Mouse (Mus musculus) ovary, postnatal 36 days (tissue): ENCODE data around the gene 1700013F07Rik.
"Not testable (repeated sequence)": the region's sequence is repeated elsewhere in the genome, so short reads cannot be mapped to it uniquely, and the experiment has no call there.

Experiments
- DNase-seq: peaks from one replicate; pipeline ENCODE4 v3.0.0; 2022; ENCODE audit warnings: low spot score, mixed read lengths

Gene 1700013F07Rik

GRCm38 (mm10) chr3:108533951-108534350 is at the start of gene 1700013F07Rik:
1700013F07Rik (plus strand) TSS chr3:108534150.
- no peak for DNase-seq

DNA sequence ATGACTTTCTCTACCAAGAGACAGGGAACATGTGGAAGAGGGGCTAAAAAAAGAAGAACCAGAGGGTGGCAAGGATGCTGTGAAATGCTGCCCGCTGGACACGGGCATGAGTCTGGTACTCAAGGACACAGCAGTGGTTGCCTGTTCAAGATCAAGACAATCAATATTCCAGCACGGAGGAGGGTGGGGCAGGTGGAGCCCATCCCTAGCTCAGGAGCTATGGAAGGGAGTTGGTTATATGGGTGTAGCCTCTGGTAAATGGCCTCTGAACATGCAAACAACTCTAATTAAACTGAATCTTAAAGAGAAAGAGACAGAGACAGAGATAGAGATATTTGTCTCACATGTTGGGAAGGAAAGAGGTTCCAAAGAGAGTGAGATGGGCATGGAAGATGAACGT is 49.2 kb upstream of the 1700013F07Rik start:
- no peak for DNase-seq

DNA sequence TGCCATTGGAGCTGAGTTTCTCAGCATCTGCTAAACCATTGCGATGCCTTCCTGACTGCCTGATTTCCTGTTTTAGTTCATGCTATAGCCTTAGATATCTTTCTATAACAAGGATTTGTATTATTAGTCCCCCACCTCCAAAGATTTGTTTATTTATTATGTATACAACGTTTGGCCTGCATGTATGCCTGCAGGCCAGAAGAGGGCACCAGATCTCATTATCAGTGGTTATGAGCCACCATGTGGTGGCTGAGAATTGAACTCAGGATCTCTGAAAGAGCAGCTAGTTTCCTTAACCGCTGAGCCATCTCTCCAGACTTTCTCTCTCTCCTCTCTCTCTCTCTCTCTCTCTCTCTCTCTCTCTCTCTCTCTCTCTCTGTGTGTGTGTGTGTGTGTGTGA is 44.0 kb upstream of the 1700013F07Rik start:
- DNase-seq: no peak

- no peak for DNase-seq
Observed at GRCm38 (mm10) chr3:108494861-108495474, 39.0 kb upstream of the 1700013F07Rik start.

DNA sequence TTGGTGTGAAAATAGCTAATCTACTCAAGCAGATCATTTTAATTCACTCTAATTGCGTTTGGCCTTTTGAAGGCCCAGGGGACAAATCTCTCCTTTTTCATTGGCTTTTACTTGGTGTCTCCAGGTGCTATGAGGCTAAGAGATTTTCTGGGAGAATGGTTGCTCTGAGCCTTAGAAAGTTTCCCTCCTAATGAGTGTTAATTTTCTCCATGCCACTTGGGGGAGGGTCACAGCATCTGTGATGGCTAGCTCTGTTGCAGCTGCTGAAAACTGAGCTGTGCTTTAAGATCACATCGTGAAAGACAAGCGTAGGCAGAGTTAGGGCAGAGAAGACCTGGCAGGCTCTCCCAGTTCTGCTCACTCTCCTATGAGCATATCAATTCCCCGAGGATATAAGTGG is 38.5 kb upstream of the 1700013F07Rik start:
- DNase-seq: no peak

- no peak for DNase-seq
Observed at GRCm38 (mm10) chr3:108497602-108498001, 36.3 kb upstream of the 1700013F07Rik start.

DNA sequence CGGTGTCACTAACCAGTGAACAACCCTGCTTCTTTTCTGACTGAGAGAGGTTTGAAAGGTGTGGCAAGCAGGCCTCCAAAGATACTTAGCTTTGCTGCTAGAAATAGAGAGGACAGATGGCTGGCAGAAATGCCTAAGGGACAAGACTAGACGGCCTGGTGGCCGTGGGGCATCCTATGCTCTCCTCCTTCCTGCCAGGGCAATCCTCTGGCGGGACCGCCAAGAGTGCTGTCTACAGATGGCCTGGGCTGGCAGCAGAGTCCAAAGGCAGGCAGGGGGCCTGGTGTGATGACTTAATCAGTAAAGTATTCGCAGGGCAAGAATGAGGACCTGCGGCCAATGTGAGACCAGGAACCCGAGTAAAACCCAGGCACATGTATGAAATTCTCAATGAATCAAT is 34.1 kb upstream of the 1700013F07Rik start:
- DNase-seq: no peak

GRCm38 (mm10) chr3:108501411-108501810 is 32.5 kb upstream of the 1700013F07Rik start:
- not testable (repeated sequence) for DNase-seq

DNA sequence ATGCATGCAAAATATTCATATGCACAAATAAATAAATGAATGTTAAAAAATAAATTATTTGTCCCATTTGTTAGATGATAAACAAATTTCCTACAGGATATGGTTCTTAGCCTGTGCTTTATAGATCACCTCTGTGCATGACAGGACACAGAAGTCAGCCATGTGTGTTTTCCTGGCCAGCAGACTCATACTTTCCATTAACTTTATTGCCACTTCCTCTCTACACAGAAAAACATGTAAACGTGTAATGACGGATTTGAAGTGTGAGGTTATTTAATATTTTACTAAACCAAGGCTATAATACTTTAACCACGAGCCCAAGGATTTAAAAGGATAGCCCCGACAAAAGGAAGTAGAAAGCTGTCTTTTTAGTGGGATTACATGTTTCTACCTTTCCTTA is 30.0 kb upstream of the 1700013F07Rik start:
- DNase-seq: no peak

DNA sequence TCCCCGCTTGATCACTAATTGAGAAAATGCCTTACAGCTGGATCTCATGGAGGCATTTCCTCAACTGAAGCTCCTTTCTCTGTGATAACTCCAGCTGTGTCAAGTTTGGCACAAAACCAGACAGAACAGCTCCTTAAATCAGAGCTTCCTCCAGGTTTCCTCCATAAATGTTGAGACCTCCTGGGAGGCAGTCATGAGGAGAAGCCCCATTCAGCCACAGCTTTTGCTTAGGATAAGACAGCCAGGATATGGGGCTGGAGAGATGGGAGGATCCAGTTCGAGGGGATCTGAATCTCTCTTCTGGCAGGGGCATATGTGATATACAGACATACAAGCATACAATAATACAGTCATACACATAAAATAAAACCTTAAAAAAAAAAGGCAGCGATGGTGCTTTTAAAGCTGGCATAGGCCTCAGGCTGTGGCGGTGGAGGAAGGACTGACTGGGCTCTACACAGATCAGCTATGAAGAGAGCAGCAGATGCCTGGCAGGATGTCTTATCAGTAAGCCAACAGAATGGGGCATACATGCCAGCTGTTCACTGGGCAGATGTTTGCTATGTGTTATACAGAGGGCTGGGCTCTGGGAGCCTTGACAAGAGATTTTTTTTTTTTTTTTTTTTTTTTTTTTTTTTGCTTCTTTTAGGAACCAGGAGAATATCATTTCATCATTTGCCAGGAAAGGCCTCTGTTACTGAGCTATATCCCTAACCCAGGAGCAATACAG is 25.0 kb upstream of the 1700013F07Rik start:
- no peak for DNase-seq

GRCm38 (mm10) chr3:108510156-108510555 is 23.8 kb upstream of the 1700013F07Rik start:
- no peak for DNase-seq

DNA sequence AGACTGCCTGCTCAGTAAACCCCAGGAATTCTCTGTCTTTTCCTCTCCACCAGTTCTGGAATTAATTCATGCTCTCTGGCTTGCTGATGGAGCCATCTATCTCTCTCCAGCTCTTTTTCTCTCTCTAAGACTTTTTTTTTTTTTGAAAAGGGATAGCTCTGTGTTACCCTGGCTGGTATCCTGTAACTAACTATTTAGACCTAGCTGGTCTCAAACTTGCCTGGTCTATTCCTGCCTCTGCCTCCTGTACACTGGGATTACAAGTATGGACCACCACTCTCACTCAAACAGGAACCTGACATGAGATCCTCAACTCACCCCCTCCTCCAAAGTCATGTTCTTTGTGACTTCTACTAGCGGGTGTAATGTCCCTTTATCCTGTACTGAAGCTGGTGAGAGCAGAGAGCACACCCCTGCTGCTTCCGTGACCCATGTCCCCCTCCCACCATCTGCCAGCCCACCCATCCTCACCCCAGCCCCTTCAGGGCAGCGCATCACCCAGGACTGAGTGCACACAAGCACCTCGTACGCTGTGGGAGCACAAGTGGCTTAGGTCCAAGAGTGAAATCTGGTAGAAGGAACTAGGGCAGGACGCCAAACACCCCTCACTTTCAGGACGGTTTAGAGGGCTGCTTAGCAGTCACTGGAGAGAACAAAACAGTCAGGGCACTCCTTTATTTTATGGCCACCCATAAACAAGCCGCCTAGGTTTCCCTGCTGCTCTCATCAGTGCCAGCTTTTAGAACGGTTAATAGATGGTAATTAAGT is 23.1 kb upstream of the 1700013F07Rik start:
- DNase-seq: no peak

DNA sequence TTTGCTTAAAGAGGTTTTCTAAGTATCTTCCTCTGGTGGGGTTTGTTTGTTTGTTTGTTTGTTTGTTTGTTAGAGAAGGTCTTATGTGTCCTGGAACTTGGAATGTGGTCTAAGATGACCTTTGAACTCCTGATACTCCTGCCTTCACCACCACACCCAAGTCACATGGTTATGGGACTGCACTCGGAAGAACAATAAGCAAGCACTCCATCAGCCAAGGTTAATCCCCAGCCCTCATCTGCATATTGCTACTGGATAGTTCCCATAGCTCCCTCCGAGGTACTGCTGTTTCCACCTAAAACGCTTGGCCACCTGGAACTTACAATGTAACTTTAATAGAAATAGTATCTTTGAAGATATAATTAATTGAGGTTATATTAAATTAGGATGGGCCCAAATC is 20.5 kb upstream of the 1700013F07Rik start:
- no peak for DNase-seq

- no peak for DNase-seq
Observed at GRCm38 (mm10) chr3:108518276-108518675, 15.7 kb upstream of the 1700013F07Rik start.

GRCm38 (mm10) chr3:108523415-108523814 is 10.5 kb upstream of the 1700013F07Rik start:
- no peak for DNase-seq

- DNase-seq: no peak
Observed at GRCm38 (mm10) chr3:108528489-108528888, 5.5 kb upstream of the 1700013F07Rik start.

GRCm38 (mm10) chr3:108533114-108533885 is 650 bp upstream of the 1700013F07Rik start:
- DNase-seq: peak; percentile 61

- no peak for DNase-seq
Observed at GRCm38 (mm10) chr3:108535896-108536516, 2.1 kb downstream of the 1700013F07Rik start.

DNA sequence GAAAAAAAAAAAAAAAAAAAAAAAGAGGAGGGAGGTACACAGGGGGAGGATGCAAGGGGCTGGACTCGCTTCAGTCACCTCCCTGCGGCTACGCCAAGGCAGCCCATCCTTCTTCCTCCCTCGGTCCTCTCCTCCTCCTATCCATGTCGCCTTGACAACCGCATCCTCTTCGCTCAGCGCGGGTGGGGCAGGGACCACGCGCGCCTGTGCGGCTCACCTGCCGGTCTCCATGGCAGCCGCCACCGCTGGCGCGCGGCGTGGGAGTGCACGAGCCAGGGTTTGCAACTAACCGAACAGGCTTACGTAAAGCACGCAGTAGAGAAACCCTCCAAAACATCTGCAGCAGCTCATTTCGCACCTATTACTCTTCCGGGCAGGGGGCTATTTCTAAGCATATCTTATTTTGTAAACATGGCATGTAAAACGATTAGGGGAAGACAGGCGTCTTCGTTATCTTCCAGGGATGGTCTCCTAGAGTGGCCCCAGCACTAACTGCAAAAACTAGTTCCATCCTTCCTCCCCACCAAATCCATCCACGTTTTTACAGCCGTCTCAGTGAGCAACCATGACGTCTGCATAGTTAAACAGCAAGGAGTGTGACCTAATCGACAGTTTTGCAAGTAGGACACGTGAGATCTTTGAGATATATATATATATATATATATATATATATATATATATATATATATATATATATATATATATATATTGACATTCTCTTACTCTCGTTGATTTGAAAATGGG is 2.7 kb downstream of the 1700013F07Rik start, which contains the start of gene 5330417C22Rik:
TSS of gene 5330417C22Rik (minus strand) at position 20 of the 744 bp plus-strand sequence.
- DNase-seq: peak; percentile 33

- peak; percentile 81 for DNase-seq
Observed at GRCm38 (mm10) chr3:108537303-108537702, 3.4 kb downstream of the 1700013F07Rik start.

DNA sequence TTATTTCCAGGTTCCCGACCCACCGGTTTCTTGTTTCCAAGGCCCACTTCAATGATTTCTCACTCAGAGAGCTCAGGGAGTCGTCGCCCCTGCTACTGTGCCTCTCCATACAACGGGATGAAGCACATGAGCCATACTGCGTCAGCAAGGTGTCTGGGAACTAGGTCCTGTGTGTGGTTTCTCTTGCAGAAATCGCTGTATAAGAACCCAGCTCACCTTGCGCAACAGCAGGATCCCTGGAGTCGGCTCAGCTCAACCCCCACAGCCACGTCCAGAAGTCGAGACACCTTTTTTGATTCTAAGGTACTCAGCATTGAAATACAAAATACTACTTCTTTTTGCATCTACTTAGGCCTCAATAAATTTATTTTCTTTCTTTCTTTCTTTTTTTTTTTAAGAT is 8.3 kb downstream of the 1700013F07Rik start:
- DNase-seq: no peak
